Mouse (Mus musculus) gastrocnemius, adult 2 months (tissue): ENCODE data around the gene Golga4. TPM values are rescaled to one million over a fixed set of nuclear protein-coding genes. Genes with fewer than 3 reads are reported as not detected.

Experiments
- DNase-seq: peaks from one replicate; pipeline ENCODE4 v3.0.0; 2022
- H3K27ac ChIP-seq: fragments of 200-600 bp; 2 replicates; pipeline ENCODE4 v1.8.1; 2022; ENCODE audit warnings: mild to moderate bottlenecking
- H3K4me3 ChIP-seq: fragments of 200-600 bp; 2 replicates; pipeline ENCODE4 v1.8.1; 2022; ENCODE audit warnings: mild to moderate bottlenecking, moderate library complexity
- CTCF ChIP-seq: fragments of 200-600 bp; IDR thresholded peaks from 2 replicates; pipeline ENCODE4 v1.8.1; 2022; ENCODE audit warnings: antibody characterized with exemption, mild to moderate bottlenecking, moderate library complexity
- intact Hi-C: fragments of 180-260 bp; cut with DNase I; formaldehyde crosslinking; loops from one replicate; pipeline ENCODE4 v1.15.1; 2025
- total RNA-seq, 2 experiments: library from RNA; stranded (reverse); gene quantifications; 2 replicates each; pipeline ENCODE4 v1.2.3; 2021

Gene Golga4
- total RNA-seq, 2 experiments from 2014 or later: 397 to 426 TPM

DNA sequence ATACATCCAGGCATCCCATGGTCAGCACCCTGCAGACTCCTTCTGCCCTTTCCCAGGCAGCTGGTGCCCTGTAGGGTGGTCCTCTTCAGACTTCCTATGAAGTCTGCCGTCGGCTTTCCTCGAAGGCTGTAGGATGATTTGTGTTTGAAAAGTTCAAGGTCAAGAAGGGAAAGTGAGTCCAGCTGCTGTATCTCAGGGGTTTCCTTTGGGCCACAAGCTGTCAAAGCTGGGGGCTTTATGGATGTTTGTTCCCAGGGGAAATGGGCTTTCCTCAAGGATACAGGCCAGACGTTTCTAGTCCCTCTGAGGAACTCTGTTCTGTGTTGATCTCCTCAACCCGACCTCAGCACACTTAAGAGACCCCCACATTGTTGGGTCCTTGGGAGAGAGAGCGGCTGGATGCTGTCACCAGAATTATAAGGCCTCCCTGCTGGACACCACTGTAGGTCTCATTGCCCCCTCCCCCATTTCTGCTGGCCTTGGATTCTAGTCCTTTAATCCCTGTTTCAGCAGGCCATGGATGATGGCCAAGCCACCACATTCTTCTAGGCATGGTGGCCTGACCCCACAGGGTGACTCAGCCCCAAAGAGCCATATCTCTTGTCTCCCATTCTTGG is 123.8 kb downstream of the Golga4 start:
- intact Hi-C loops: no loop called here
- Histone ChIP-seq H3K27ac (no peak overlapping the region), H3K4me3 (no peak overlapping the region)
- no peak for TF ChIP-seq CTCF
- no peak for DNase-seq

Other genes with a start within 250 kb of the Golga4 start
- not detected for gene Eomes, start 28.1 kb upstream of the Golga4 start, total RNA-seq
- 1 to 10 TPM; 3.0 to 5.7 TPM for gene Itga9, start 100.4 kb downstream of the Golga4 start, total RNA-seq